Mouse (Mus musculus) adrenal gland, postnatal 14 days (tissue): Measurements from ENCODE around the gene Cfap73. TPM values are rescaled to one million over a fixed set of nuclear protein-coding genes. Genes with fewer than 3 reads are reported as not detected.

Experiments used
- DNase-seq: peaks from one replicate; pipeline ENCODE4 v3.0.0; 2021; ENCODE audit warnings: mixed read lengths
- long read RNA-seq, 2 experiments: library from polyadenylated mRNA; stranded (forward); transcript quantifications; one replicate each; pipeline ENCODE4 v2.0.0; 2021
- total RNA-seq: library from RNA; stranded (reverse); gene quantifications from 2 replicates; pipeline ENCODE4 v1.2.3, GENCODE M21; 2021

The Cfap73 gene
- 0.63 and 0.98 TPM in 2 replicates for total RNA-seq
- long read RNA-seq, experiment 1, partial matches to known transcripts, result 1 of 1 reads
- long read RNA-seq, experiment 1, other reads (novel, unspliced or antisense), result 0 of 1 reads
- long read RNA-seq, experiment 2, result 0 reads

DNA sequence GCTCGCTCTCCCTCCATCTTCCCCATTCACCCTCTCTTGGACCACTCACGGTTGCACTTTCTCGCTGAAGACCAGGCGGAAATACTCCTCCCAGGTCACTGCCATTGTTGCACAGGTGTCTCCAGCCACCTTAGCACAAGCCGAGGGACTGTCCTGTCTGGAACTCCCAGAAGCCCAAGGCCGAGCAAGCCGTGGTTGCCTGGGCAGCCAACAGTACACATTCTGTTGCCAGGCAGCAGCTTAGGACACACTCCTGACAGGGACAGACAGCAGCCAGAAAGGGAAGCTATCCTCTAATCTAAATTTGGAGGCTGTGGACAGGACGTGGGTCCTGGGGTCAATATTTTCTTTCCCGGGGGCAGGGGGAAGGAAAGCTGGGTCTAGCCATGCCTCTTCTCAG, at the start of gene Cfap73:
Gene Cfap73 (minus strand): TSS at position 105 of the 400 bp plus-strand sequence.
- peak; percentile 76 for DNase-seq

DNA sequence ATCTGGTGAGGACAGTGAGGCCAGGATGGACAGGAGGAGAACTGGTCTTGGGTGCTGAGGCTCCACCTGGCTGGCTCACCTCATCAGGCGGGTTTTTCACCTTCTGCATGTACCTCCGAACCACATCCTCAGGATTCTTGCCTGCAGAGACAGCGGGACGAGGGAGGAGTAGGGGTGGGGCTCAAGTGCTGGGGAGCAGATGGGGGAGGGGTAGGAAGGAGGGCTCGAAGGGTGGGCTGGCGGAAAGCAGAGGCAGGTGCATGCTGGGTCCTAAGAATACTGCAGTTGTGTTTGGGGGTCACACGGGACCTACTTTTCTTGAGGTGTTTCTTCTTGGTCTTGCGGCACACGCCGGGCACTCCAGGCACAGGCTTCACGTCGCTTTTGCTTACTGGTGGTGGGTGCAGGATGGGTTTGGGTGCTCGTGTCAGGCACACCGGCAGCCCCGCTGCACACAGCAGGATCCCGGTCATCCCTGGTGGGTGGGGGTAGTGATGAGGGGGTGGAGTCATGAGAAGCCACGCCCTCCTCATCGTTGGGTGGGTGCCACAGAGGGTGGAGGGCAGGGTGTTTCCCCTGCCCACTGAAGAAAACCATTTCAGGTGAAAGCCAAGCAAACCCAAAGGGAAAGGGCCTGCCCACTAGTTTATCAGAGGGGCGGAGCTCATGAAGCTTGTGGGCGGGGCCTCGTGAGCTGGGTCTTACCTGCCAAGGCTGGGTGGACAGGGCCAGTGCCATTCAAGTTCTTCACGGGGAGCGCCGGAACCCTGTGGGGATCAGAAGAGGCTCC, 49.1 kb upstream of the Cfap73 start:
- no peak for DNase-seq

DNA sequence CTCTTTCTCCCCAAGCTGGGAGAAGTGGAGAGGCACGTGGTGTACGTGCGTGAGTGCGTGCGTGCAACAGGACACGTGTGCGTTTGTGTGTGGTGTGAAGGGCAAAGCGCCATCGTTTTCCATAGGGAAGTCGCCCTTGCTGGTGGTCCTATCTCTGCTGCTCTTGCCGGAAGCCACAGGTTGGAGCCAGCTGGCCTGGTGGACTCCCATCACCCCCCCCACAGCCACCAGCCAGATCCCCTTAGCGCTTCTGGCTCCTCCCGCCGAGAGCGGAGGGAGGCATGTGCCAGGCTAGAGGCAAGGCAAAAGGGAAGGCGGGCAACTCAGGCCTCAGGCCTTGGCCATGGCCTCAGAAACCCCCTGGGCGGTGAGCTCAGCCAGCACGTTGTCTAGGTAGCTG, 46.9 kb upstream of the Cfap73 start:
- DNase-seq, result no peak

DNA sequence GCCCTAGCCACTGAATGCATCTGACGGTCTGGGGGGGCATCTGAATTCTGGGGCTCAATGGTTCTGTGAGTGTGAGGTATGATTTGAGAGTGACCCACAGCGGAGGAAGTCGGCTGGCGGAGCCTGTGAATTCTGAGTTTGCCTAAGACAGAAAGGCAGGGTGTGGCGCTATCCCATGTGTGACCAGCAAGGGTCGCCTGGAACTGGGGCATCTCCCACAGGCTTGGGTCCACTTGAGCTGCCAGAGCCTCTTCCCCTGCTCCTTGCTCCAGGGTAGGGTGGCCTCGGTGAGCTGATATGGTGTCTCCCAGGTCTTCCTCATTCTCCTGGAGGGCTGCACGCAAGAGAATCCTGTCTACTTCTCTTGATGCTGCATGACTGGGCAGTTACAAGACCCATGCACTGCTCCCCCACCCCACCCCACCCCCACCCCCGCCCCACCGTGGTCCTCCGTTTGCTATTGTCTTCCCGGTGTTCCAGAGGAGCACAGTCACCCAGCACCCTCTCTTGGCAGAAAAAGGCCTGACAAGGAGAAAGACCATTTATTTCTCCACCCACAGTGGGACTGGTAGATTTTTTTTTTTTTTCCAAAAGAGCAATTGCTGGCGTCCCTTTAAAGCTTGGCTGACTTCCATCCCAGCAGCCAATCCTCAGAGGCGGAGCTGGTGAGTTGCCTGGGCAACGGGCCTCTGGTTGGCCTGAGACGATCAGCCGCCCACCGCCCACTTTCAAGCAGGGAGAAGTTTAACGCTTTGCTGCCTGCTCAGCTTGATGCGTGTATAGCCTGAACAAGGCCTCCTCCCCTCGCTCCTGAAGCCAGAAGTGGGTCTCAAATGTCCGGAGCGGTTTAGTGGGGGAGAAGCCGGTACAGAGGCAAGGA, 45.9 kb upstream of the Cfap73 start:
- DNase-seq, result peak; percentile 93

DNA sequence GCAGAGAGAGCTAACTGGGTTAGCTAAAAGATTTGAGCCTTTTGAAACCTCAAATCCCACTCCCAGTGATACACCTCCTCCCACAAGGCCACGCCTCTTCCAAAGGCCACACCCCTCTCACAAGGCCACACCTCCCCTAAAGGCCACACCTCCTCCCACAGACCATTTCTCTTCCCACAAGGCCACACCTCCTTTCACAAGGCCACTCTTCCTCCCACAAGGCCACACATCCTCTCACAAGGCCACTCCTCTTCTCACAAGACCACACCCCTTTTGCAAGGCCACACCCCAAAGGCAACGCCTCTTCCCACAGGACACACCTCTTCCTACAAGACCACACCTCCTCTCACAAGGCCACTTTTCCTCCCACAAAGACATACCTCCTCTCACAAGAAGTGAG, 43.5 kb upstream of the Cfap73 start:
- DNase-seq, result peak; percentile 73

DNA sequence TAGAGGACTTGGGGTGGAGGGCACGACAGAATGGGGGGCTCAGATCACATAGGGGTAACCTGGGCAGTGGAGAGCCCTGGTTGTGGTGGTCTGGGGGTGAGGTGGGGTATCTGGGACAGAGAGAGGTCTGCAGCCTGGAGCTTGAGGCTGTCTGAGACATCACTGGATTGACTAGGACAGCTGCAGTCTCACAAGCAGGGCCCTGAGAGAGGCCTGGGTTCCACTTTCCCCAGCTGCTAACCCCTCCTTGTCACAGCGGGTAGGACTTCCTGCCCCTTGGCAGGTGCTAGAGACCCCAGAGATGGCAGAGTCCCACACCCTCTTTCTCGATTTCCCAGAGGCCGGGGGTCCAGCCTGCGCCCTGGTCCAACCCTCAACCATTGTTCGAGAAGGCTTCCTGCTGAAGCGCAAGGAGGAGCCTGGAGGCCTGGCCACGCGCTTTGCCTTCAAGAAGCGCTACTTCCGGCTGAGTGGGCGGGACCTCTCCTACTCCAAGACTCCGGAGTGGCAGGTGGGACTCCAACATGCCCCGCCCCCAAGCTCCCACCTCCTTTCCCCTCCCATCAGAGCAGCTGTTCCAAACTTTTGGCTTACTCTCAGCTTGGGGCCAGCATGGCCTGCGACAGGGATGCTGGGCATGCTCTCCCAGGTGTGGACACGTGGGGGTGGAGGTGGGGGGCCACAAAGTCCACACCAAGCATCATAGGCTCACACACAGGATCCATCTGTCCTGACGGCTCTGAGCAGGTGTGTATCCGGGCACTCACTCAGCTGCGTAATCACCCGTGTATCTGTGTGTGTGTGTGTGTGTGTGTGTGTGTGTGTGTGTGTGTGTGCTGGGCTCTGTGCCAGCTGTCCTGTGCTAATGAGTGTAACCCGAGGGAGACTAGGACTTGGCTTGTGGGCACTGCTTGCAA, 40.5 kb upstream of the Cfap73 start:
- no peak for DNase-seq

DNA sequence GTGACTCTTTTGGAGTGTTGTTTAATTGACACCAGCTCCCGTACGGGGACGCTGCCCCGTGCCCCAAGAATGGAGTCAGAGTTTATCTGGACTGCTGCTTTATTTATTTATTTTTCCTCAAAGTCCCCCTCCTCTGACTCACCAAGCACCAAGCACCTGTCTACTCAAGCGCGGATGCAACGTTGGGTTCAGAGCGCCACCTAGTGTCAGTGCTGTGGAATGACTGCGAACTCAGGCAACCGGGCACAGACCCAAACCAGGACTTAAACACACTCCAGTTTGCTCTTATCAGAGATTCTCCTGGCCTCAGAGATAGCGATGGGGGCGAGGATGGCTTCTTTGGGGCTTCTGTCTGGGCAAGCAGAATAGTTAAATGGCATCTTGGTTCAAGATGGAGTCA, 39.6 kb upstream of the Cfap73 start:
- DNase-seq, result peak; percentile 82

DNA sequence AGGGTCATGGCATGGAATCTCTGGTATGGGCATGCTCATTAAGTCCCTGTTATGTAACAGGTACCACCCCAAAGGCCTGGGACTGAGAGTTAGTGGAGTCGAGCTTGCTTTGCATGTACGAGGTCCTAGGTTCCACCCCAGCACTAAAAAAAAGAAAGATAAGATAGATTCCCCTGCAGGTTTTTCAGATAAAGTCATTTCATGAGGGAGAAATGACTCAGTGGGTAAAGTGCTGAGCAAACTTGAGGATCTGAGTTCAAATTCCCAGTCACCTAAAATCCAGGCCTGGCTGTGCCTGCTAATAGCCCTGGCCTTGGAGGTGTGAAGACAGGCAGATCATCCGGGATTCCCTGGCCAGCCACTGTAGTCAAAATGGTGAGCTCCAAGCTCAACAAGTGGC, 37.8 kb upstream of the Cfap73 start:
- DNase-seq, result no peak

DNA sequence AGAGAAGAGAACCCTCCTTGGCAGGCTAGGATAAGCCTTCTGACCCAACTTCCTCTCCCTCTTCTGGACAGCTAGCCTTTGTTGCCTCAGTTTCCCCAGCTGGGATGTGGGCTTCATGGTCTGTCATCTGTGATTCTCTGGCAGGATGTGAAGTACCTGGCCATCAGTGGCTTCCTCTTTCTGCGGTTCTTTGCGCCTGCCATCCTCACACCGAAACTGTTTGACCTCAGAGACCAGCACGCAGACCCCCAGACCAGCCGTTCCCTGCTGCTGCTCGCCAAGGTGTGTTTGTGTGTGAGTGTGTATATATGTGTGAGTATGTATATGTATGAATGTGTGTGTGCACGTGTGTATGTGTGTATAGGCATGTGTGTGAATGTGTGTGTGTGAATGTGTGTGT, 36.1 kb upstream of the Cfap73 start:
- no peak for DNase-seq

DNA sequence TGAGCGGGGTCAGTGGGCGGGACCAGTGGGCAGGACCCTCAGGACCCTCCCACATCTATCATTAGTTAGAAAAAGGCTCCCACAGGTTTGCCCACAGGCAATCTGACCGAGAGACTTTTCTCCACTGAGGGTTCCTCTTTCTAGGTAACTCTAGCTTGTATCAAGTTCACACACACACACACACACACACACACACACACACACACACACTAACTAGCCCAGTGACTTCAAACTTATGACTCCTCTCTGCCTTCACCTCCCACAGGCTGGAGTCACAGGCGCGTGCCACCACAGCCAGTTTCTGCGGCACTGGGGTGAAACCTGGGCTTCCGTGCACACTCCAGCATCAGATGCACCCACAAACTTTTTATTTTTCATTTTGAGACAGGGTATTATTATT, 34.7 kb upstream of the Cfap73 start:
- DNase-seq, result no peak

DNA sequence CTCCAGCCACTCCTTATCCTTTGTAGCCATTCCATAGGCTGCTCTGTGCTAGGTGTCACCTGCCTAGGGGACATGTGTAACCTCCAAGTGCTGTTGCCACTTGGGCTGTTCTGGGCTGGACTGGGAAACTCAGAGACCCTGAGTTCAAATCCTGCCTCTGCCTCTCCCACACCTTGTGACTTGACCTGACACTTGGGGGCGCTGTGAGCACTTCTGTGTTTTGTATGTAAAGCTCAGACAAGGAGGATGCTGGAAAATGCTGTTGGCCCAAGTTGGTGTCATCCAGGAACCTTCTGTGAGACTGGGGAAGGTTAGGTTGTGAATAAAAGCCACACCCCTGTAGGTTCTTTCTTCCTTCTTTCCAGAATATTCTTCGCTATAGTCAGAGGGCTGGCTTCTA, 30.9 kb upstream of the Cfap73 start:
- DNase-seq, result no peak

DNA sequence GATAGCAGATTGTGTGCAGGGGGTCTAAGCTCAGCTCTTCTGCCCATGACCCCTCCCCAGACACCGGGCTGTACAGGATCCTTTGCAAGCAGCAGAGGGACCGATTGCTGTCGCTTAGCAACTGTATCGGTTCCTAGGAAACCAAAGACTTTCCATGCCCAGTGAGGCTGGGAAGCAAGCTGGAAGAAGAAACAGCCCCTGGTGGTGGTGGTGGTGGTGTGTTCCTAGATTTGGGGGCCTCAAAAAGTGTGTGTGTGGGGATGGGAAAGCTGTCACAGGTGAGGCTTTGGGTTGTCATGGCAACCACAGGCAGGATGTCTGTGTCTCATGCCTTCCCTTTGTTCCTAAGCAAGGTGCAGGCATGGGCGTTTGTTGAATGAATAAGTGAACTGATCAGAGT, 26.8 kb upstream of the Cfap73 start:
- DNase-seq, result no peak

DNA sequence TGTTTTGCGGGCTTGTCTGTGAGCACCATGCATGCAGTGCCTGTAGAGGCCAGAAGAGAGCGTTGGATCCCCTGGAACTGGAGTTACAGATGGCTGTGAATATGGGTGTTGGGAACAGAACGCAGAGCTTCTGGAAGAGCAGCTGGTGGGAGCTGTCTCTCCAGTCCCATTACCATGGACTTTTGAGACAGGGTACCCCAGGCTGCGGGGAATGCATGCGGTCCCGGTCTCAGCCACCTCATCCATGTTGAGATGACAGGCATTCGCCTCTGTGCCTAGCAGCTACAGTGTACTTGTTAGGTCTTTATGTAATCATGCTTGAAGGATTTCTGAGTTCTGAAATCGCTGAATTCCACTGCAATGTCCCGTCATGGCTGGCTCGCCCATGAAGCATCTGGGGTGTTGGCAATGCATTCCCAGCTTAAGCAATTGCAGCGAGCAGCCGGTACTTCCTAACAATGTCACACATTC, 22.3 kb upstream of the Cfap73 start:
- no peak for DNase-seq

DNA sequence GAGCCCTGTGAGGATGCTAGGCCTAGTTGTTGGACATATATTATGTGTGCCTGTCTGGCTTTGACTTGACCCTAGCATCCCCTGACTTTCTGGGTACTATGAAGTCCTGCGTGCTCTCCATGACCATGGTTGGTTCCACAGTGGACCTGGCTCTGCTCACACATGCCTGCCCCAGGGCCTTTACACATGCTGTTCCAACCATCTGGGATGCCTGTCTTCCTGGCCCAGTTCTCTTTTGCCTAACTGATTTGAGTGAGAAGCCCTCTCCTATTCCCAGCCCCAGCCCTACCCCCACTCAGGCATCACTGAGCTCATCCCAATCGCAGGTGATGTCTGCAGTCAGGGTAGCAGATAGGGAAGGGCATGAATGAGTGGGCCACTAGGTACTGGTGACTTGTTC, 19.8 kb upstream of the Cfap73 start:
- DNase-seq, result no peak

DNA sequence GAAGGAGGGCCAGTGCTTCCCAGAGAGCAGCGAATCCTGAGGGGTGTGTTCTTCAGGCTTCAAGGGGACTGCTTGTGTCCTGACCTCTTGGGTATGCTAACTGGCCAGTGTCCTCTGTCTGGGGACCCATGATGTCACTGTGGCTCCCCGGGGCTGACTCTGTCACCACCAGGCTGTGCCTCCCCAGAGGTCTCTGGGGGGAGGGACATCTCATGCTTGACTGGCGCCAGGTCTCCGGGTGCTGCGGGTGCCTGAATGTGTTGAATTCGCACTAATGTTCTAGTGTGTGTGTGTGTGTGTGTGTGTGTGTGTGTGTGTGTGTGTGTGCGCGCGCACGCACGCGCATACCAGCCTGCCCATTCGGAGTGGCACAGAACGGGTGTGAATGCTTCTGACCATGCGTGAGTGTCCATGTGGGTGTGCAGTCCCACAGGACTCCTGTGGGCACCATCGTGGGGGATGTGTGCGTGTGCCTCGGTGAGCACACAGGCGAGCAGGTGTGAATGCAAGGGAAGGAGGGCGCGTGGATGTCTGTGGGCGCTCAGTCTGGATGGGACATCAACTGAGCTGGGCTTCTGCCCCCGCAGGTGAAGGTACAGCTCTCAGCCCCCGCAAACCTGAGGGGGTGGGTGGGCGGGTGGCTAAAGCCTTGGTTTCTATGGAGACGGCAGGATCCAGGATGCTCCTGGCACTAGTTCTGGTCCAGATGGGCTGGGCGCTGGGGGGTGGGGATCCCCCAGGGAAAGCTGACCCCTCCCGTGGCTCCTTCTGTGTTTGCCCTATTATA, 19.1 kb upstream of the Cfap73 start:
- DNase-seq, result no peak

DNA sequence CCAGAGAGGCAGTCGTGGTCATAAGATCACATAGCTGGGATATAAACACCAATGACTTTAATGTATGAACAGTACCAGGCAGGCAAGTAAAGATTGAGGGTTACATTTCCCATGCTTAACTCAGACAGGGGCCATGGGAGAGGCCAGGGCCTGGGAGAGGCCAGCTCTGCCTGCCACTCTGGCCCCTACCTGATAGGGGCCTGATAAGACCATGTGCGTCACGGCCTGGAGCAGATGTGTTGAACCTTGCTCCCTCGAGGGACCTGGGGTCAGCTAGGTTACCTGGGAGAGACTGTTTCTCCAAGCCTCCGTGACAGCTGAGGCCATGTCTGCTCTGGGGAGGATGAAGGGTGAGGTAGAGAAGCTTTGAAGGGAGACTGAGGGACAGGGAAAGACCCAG, 17.2 kb upstream of the Cfap73 start:
- DNase-seq, result no peak

DNA sequence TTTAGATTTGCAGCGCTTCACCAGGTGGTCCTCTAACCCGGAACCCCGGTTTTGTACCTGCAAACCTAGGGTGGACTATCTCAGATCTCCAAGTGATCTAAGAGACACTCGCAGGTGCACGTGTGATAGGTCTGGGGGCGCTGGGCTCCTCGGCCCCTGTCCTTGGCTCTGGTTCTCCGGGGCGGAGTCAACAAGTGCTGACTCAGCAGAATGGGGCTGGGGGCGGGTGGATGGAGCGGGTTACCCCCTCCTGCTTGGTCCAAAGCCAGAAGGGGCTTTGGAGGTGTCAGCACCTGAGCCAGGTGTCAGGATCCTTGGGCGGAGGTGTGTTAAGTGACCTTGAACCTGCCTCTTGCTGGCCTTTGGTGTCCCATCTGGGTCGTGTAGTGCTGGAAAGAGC, 15.9 kb upstream of the Cfap73 start:
- DNase-seq, result no peak

DNA sequence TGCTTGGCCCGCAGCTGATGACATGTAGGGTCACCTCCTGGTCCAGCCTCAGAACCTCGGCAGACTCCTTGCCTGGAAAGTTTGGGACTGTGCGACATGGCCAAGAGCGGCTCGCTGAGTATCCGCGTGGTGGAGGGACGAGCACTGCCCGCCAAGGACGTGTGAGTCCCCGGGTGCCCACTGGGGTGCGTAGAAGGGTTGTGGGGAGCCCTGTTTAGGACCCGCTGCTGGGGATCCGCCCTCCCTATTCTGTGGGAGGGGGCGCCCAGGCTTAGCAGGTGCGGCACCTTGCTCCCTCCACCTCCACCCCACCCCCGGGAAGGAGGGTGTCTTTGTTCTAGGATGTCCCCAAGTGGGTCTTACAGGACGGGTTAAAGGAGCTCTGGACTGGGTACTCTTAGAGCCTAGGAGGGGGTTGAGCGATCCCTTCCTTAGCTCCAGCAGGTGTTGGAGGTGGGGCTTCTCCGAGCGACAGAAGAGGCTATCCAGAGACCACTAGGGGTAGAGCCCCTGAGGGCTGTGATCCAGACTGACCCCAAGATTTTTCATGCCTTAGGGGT, 15.4 kb upstream of the Cfap73 start:
- no peak for DNase-seq

DNA sequence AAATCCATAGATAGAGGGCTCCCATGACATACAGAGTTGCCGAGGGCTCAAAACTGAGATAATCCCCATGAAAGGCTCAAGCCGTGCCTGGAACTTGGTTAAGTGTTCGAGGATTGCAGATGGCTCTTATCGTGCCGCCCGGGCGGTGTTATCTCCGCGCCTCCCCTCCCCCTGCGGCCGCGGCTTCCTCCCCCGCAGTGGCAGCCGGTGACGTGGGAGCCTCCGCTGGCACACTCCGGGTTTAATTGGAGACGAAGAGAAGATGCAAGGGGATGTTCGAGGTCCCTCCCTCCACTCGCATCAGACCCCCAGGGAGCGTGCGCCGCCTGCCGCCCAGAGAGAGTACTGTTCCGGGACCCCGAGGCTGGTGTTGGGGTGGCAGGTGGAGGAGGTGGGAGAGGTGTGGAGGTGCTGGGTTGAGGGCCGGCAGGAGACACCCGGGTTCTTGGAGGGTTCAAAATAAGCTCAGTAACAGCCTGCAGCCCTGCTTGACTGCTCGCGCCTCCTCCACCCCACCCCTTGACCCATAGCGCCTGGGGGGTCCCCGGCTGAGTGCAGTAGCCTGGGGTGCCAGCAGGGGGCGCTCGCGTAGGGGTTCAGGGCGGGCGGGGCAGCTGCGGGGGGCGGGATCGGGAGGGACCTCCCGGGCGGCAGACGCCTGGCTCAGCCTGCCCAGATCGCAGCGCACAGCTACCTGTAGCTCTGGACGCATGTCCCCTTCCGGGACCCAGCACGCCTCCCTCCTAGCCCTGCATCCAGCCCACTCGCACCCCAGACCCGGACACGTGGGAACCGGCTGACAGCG, 14.7 kb upstream of the Cfap73 start, which contains the start of gene Rasal1:
Gene Rasal1 (plus strand): TSS at position 244 of the 805 bp plus-strand sequence.
- DNase-seq, result peak; percentile 87
